Mouse (Mus musculus): Measurements from ENCODE around the gene Cd302.

Gene Cd302

DNA sequence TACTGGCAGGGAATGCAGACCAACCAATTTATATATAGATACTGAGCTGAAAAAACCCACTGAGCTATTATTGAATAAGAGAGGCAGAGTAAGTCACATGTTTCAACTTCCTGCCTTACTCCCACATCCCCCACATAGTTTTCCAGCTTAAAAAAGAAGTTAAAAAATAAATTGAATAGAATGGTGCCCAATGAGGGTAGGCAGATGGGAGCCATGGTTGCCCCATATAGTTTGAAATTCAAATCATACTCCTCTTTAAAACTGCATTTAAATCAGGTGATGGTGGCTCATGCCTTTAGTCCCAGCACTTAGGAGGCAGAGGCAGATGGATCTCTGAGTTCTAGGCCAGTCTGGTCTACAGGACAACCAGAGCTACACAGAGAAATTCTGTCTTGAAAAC lies 30.8 kb downstream of the Cd302 start:
- no peak for DNase-seq (ENCODE audit: low spot score in 2 of 2)

DNA sequence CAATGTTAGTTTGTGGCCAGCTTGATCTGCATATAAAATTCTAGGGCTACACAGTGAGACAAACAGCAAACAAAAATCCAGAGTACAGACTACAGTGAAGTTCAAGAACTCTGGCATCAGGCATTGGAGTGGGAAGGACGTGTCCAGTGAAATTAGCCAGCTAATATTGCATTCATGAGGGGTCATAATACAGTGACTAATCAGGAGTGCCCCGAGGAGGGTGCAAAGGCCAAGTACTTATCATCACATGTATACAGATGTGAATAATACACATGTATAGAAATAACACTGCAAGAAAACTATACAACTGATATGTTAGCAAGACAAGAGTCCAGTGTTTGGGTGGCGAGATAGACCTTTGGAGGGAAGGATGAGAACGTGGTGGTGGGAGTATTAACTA lies 31.5 kb downstream of the Cd302 start:
- DNase-seq (ENCODE audit: low spot score in 2 of 2): no peak

DNA sequence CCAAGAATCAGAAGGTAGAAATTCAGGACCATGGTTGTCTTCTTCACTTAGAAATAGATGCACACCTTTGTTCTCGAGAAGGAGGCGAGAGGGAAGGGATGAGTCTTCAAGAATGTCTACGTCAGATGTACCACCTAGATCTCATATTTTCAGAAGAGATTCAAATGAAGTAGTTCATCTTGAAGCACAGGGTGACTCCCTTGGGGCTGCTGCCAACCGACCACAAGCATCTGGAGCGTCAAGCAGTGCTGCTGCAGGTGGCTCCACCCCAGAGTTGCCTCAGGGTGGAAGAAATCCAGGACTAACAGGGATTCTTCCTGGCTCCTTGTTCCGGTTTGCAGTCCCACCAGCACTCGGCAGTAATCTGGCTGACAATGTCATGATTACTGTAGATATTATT lies 49.8 kb downstream of the Cd302 start:
- no peak for DNase-seq (ENCODE audit: low spot score in 2 of 2)

DNA sequence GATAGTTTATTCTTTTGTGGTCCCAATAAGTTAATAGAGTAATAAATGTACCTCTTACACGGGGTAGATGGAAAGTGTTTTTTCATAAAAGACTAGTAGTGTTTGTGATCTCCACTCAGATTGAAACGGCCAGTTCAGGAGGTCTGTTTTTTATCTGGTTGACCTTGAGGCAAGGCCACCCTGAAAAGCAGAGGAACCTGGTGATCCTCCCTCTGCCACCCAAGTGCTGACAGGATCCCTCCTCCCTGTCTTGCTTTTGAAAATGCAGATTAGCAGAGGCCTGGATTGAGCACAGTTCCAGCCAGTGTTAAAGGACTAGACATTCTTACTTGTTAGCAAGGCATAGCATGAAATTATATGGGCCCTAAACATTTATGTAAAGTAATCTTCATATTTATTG lies 51.1 kb downstream of the Cd302 start:
- DNase-seq (ENCODE audit: low spot score in 2 of 2): no peak

DNA sequence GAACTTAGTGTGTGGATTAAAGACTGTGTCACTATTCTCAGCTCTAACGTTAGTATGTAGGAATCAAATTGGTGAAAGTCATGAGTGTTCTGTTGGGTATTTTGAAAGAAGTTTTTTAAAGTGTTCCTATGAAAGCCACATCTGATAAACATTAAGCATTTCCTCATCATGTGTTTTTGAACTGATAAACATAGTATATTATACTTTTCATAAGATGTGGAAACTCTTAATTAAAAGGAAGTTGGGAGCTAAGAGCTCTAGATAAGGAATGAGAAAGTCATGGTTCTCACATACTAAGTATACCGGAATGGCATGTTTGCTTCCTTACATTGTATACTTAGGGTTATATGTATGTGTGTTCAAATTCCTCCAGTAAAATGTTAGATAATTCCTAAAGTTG lies 53.9 kb downstream of the Cd302 start:
- no peak for DNase-seq (ENCODE audit: low spot score in 2 of 2)

DNA sequence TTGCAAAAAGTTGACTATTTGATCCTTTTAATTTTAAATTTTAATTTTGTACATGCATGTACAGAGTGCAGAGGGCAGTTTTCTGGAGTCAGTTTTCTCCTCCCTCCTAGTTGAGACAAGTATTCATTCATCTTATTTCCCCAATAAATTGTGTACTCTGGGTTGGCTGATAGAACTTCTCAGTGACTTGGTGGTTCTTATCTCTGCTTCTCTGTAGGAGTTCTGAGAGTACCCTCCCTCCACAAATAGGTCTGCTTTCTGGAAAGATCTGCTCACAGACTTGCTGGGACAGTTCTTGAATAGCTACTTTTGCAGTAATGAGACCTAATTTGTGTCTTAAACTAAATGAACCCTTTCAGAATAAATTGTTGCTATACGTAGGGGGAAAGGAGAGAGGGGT lies 55.8 kb downstream of the Cd302 start:
- DNase-seq (ENCODE audit: low spot score in 2 of 2): no peak

DNA sequence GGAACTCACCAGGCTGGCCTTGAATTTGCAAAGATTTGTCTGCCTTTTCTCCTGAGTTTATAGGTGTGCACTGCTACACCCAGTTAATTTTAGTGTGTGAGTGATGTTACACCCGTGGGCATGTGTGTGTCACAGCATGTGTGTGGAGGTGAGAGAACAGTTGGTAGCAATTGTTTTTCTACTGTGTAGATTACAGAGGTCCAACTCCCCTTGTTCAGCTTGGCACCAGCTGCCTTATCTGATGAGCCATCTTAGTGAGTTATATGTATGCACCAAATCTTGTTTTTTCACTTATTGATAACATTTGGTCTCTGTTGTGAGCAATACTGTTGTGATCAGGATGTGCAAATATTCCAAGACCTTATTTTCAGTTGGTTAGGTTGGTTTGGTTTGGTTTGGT lies 60.8 kb downstream of the Cd302 start:
- DNase-seq (ENCODE audit: low spot score in 2 of 2): no peak

DNA sequence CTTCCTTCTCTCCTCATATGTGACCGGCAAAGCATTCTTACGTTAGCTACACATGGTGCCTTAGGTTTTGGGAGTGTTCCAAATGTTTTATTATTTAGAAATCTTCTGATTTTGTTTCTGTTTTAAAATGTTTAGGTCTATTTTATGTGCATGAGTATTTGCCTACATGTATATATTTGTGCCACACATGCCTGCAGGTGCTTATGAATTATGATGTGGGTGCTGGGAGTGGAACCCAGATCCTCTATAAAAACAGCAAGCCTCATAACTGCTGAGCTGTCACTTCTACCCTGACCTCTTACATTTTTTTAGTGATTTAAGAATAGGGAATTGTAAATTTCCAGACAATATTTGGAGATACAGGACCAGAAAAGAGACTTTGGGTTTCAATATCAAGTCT lies 62.3 kb downstream of the Cd302 start:
- no peak for DNase-seq (ENCODE audit: low spot score in 2 of 2)

DNA sequence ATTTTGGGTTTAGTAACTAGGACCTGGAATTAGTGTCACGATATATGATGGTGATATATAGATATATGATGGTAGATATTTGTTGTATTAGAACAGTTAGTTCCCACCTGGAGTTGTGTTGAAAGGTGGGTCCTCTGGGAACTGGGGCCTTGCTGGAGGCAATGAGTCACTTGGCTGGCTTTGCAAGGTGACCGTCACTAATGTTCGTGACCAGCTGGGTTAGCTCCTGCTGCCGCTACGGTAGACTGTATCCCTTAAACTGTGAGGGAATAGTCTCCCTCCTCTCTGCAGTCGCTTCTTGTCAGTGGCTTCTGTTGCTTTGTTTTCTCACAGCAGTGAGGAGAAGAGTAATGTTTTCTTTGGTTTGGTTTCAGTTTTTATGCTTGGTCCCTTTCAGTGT lies 63.1 kb downstream of the Cd302 start:
- no peak for DNase-seq (ENCODE audit: low spot score in 2 of 2)

DNA sequence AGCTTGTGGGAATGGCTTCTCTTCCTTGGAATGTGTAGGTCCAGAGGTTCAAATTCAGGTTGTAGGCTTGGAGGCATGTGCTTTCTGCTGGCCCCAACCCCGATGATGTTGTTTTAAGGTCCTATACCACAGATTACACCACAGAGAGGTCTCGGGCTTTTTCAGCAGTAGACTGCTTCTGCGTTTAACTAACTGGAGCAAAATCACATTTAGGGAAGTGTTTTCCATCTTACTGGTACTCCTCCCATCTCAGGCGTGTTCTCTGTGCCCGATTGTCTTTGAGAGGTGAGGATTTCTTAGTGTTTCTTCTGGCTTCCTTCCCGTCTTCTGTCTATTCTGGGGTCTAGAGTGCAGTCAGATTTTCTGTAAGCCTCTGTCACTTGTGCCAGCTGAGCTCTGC lies 66.7 kb downstream of the Cd302 start:
- no peak for DNase-seq (ENCODE audit: low spot score in 2 of 2)

DNA sequence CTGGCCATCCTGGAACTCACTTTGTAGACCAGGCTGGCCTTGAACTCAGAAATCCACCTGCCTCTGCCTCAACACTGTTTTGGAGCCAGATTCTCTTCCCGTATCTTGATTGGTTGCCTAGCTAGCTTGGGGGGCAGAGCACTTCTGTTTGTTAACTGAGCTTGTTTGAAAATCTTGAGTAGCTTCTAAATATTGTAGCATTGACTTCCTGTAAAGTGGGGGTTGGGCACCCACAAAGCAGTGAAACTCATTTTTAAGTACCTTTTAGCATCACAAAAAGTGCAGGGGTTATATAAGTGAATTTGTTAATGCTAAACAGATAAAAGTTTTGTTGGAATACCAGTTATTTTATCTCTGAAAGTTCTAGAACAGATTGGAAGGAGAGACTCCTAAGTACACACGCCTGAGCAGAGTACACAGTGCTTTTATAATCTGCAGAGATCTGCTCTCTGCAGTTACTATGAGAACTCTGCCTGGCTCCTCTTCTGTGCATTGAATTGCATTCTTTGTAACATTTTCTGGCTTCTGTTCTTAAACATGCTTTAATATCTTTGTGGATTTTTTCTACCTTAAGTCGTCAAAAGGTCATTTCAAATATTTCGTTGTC lies 67.6 kb downstream of the Cd302 start:
- DNase-seq (ENCODE audit: low spot score in 2 of 2): no peak

DNA sequence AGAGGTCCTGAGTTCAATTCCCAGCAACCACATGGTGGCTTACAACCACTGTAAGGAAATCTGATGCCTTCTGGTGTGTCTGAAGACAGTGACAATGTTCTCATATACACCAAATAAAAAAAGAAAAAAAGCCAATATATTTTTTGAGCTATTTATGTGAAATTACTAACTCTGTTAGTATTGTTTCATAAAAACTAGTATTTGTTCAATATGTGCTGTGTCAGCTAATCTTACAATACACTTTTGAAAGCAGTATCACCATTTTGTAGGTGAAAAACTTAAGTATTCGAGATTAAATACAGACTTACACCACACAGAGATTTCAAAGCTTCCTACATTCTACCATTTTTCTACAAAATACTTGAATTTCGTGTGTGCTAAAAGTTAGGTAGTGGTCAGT lies 69.6 kb downstream of the Cd302 start:
- no peak for DNase-seq (ENCODE audit: low spot score in 2 of 2)

DNA sequence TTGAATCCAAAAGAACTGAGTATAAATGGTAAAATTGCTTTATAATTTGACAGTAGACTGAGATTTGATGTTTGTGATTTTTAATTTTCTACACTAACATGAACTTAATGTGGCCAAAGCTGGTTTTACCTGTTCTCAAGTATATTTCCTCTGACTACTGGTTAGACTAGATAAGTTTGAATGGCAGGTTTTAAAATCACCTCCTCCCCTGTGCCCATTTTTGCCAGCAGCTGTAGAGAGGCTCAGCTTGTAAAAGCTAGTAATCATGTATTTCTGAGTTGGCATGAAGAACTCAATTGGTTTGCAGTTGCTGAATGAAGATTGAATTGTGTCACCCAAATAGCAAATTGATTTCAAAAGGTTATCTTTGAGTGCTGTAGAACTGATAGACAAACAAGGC lies 71.8 kb downstream of the Cd302 start:
- DNase-seq (ENCODE audit: low spot score in 2 of 2): no peak

DNA sequence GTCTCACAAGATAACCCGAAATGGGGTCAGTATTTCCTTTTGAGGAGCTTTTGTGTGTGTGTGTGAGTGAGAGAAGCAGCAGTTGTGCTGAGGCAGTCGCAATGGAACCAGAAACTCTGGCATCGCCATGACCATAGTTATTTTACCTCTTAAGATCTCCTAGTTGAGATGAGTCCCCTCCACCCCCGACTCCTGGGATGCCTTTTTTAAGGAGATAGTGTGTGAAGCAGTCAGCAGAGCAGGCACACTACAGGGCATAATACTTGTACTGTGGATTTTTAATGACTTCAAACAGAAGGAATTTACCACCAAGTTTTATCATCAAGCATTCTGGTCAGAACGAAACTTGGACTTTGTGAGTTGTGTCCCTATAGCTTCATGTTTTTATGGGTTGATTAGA lies 73.5 kb downstream of the Cd302 start:
- no peak for DNase-seq (ENCODE audit: low spot score in 2 of 2)

DNA sequence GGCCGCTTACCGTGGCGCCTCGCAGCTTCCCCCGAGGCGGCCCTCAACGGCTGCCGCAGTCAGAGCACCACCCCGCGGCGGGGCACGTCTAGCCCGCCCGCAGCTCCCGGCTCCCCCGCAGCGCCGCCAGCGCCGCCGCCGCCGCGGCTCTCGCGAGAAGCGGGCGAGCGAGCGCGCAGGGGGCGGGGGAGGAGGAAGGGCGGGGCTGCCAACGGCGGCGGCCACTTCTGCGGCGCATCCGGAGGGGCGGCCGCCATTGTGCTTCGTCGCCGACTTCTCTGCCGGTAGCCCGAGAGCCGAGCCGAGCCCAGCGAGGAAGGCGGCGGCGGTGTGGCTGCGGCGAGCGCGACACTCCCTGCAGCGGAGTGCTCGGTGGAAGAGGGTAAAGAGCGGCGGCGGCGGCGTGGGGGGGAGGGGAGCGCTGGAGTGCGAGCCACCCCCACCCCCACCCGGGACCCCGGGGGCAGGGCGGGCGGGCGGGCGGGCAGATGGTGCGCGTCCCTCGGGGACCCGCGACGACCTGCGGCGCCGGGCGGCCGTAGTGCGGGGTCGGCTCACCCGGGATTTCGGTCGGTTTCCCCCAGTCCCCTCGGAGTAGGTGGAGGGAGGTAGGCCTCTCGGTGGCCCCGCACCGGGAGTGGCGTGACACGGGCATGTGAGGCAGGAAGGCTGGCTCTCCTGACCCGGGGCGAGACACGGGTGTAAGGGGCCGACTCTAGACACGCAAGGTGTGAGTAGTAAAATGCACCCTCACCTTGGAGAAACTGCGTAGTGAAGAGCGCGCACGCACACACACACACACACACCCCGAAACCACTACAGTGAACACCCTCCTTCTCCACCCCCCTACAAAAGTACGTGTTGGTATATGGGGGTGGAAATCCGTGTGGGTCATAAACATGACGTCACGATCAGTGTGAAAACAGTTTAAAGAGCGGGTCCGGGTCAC lies 74.3 kb downstream of the Cd302 start, which contains the start of the genes Baz2b and March7:
Gene Baz2b (minus strand): TSS at position 137 of the 949 bp plus-strand sequence.
Gene March7 (plus strand): TSS at position 185 of the 949 bp plus-strand sequence.
- peak; percentile 73 to 81 for DNase-seq (ENCODE audit: low spot score in 2 of 2)

DNA sequence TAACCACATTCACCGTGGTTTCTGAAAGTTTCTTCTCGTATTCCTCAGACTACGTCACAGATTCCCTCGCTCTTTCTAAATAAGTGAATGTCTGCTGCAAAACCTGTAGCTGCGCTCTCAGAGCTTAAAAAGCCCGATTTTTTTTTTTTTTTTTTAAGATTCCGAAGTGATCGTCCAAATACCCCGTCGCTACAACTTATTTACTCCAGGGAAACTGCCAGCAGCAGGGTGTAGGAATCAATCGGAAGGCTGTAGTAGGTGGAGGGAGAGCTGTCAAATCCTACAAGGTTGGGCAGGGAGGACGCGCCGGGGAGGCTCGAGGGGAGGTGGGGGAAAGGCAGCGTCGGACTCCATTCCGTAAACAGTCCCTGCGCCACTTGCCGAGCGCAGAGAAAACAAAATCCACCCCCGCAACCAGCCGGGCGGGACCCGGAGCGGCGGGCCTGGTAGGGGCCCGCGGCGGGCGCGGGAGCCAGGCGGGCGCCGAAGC lies 75.1 kb downstream of the Cd302 start:
- DNase-seq (ENCODE audit: low spot score in 2 of 2): peak; percentile 38 to 39

DNA sequence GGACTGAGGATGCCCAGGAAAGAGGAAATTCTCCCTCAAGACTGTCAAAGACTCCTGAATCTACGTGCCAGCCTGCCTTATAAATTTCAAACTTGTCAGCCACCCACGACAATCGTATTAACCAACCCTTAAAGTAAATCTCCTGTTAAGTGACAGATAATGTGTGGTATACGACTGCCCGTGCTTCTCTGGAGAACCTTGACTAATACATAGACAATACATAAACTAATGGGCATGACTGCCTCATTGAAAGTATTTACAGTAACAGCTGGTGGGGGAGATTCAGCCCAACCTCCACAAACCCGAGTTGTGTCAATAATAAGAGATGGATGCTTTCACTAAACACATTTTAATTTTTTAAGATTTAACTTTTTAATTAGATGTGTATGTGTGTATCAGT lies 78.5 kb downstream of the Cd302 start:
- no peak for DNase-seq (ENCODE audit: low spot score in 2 of 2)

DNA sequence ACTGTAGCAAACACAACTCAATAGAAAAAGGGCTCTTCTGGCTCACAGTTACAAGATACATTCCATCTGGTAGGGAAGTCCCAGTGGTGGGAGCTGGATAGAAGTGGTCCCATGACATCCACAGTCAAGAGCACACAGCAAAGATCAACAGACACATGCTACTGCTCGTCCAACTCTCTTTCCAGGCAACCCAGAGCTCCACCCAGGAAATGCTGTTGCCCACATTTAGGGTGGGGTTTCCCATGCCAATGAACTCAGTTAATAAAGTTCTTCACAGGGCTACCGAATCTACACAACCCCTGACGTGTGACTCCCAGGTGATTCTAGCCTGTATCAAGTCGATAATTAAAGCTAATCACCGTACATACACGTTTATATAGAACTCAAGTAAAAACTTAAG lies 80.1 kb downstream of the Cd302 start:
- no peak for DNase-seq (ENCODE audit: low spot score in 2 of 2)

DNA sequence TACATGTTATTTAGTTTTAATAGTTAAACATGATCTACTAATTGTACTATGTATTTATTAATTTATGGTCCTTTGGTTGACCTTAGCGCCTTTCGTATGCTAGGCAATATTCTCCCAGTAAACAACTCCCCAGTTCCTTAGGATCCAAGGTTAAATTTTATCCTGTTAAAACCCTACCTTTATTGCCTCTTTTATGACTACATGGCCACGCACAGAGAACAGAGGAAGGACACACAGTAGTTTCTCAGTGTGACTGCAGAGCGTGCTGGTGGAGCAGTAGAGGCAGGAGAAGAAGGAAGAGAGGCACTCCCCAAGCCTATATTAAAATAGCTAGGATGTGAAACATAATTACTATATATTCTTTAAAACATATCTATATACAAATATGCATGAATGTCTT lies 80.6 kb downstream of the Cd302 start:
- DNase-seq (ENCODE audit: low spot score in 2 of 2): no peak

DNA sequence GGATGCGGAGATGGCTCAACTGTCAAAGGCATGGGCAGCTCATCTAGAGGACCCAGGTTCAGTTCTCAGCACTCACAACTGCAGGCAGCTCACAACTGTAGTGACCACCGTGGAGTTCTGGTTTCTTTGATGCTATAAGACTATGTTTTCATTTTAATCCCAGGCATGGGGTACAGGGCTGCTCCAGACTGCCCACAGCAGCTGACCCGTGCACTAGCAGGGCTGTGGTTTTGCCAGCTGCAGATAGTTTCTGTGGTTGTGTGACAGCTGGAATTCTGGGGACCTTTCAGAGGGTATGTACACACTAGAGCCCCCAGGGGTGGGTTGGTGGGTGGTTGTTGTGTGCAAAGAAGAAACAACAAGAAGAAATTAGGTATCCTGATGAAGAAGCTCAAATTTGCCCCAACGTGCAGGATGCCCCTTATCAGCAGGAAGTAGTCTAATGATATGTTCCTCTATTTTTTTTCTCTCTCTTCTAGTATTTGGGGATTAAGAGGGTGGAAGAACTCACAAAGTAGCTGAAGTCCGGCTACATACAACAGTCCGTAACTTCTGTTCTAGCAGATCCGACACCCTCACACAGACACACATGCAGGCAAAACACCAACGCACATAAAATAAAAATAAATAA lies 81.3 kb downstream of the Cd302 start:
- no peak for DNase-seq (ENCODE audit: low spot score in 2 of 2)
